Mouse (Mus musculus): ENCODE data around the gene Ins2. TPM values are rescaled to one million over a fixed set of nuclear protein-coding genes. Genes with fewer than 3 reads are reported as not detected.

Gene Ins2
- total RNA-seq, 2 experiments from 2014 or later: not detected

Small RNA genes within 50 kb of the gene (microRNA-seq; reads per million reads assigned to microRNA genes)
- gene Mir483: 75.7 to 117 reads per million in 2 experiments

Other genes starting within 250 kb of the Ins2 start
- not detected for gene Tnnt3, start 244.5 kb downstream of the Ins2 start, total RNA-seq (2021)
- gene Mrpl23, start 210.7 kb downstream of the Ins2 start, total RNA-seq (2021): 1 to 10 TPM; 5.8 to 6.7 TPM
- gene Igf2, start 76.6 kb downstream of the Ins2 start, total RNA-seq (2021): 10 to 100 TPM; 63.1 to 72.7 TPM
- gene Gm49394, start 73.4 kb downstream of the Ins2 start, total RNA-seq (2021): under 1 TPM; 0.34 to 0.56 TPM
- under 1 TPM; 0.49 to 0.62 TPM for gene Th, start 187.7 kb upstream of the Ins2 start, total RNA-seq (2021)
- under 1 TPM; 0.22 to 0.31 TPM for gene Ascl2, start 225.9 kb upstream of the Ins2 start, total RNA-seq (2021)

Data from layer of hippocampus, postnatal 25 days (tissue).